Mouse (Mus musculus) spleen, adult 12 weeks (tissue): Measurements from ENCODE around the gene Zfp958.
"Not testable (repeated sequence)": the region's sequence is repeated elsewhere in the genome, so short reads cannot be mapped to it uniquely, and the experiment has no call there.

Experiments
- DNase-seq: peaks from one replicate; pipeline ENCODE4 v3.0.0; 2022; ENCODE audit warnings: low spot score

Gene Zfp958

DNA sequence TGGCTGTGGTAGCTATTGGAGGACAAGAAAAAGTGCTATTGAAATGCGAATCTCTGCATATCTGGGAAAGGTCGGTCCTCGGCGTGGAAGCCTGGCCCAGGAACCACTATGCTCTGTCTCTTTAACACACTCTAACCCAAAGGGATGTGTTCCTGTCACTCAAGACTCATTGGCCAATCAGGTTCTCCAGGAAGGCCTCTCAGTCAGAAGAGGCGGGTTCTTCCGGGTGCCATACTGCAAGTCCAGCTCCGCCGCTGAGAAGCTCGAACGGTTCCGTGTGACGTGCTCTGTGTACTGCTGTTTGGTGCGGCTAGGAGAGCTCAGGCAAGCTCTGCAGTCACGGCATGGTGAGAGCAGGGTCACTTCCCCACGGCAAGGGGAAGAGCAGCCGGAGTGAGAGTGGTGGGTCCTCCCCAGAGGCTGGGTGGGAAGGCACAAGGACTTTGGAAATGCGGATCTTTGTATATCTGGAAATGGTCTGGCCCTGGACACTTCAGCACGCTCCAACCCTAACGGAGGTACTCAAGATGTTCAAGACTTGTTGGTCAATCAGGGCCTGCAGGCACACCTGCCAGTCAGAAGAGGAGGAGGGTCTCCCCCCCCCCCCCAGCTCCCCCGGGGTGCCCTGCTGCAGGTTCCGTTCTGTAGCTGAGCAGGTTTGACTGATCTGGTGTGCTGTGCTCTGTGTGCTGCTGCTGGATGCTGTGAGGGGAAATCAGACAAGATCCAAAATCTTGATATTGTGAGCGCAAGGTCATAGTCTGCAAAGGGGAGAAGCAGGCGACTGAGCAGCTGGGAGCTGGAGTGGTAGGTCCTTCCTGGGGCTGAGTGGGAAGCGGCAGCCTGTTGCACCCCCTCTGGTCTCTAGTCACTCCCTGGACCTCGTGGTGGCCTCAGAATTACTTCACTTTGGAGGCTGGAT lies at the start of gene Zfp958:
Gene Zfp958, plus strand, starts transcription at position 236 of the 922 bp plus-strand sequence.
- peak; percentile 81 for DNase-seq

DNA sequence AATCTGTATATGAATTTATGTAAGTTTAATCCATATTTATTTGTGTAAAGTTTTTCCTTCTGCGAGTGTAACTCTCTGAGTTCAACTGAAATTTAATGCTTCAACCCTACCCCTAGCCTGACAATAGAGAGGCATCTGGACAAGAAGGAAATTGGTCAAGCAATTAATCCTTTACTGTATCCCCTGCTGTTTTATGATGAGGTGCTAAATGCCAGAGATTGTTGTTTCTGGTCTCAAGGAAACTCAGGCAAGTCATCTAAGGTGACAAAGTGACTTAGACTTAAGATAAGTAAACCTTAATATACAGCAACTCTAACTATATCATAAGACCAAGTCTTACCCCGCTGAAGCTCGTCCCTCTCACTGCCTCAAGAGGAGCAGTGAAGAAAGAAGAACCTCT lies 31.0 kb upstream of the Zfp958 start:
- no peak for DNase-seq

DNA sequence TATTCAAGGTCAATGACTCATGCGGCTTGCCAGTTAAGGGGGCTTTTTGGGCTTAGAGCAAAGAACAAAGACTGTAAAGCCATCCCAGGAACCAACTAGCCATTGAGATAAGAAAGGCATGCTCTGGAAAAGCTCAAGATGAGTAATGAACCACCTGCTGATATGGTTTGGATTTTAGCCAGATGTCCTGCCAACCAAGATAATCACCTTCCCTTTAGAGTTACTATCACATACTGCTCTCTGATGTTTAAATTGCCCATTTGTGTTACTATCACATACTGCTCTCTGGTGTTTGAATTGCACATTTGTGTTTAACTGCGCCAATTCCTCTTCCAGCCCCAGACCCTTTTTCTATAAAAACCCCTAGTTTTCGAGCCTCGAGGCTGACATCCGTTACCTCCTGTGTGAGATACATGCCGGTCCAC lies 30.2 kb upstream of the Zfp958 start:
- DNase-seq, result no peak

DNA sequence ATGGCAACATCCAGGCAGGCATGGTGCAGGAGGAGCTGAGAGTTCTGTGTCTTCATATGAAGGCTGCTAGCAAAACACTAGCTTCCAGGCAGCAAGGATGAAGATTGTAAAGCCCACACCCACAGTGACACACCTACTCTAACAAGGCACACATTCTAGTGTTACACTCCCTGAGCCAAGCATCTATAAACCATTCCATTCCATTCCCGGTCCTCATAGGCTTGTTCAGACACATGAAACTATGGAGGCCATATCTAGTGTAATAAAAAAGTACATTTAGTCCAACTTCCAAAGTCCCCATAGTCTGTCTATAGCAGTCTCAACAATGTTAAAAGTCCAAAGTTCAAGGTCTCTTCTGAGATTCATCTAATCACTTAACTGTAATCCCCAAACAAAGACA lies 28.3 kb upstream of the Zfp958 start:
- no peak for DNase-seq

DNA sequence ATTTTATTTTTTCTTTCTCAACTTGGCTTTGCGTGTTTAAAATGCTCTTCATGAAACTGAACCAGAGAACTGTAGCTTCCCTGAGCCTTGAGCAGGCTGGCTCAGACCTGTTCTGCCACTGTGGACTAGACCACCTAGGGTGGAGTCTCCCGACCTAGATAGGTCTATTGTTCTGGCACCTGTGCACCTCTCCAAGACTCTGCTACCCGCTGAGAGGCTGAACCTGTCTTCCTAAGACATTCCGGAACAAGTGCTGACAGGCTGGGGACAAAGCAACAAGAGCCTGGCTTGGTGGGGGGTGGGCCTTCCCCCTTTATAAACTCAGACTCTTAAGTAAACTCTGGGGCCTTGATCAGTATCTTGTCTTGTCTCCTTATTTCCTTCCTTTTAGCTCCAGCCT lies 26.6 kb upstream of the Zfp958 start:
- no peak for DNase-seq

DNA sequence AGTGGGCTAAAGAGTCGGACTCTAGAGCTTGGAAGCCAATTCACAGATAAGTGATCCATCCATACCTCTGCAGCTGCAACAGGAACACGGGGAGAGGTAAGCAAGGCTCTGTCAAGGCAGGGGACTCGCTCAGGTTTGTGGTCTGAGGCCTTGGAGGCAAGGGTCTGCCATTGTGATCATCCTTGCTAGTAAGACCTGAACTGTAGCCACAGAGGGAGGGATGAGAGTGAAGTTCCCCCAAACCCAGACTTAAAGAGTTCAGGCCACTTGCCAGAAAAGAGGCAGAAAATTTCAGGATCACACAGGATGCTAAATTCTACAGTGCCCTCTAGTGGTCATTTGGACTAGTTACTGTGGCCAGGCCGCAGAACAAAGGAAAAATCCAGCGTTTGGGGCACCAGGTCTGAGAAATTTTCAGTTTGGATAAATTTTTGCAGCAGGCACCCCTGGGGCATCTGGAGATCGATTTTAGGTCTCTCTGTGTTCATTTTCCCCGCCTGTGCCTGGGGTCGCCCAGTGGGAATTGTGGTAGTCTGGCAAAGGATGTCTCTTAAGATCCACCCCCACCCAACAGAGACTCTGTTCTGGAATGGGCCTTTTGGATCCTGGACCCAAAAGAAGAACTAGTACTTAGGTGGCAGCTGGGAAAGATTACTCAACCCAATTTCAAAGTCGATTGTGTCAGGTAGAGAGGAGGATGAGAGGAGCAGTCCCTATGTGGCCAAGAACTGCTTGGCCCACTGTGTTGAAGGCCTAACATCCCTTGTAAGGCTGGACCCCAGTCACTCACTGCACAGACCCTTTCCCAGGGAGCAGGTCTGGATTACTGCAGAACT lies 24.6 kb upstream of the Zfp958 start:
- DNase-seq, result no peak

DNA sequence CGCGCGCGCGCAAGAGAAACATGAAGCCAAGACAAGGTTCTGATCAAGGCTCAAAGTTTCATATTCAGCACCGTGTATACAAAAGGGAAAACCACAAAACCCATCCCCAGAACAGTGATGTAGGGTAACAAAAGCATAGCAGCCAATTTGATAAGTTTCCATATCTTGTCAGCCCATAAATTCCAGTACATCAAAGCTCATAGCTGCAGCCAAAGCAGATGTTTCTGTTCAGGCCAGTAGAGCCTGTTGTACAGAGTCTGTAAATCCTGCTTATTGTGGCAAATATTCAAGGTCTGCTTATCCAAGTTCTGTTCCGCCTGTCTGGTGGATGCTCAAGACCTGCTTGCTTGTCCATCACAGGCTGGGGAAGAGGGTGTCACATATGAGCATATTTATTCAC lies 4.1 kb upstream of the Zfp958 start:
- no peak for DNase-seq

DNA sequence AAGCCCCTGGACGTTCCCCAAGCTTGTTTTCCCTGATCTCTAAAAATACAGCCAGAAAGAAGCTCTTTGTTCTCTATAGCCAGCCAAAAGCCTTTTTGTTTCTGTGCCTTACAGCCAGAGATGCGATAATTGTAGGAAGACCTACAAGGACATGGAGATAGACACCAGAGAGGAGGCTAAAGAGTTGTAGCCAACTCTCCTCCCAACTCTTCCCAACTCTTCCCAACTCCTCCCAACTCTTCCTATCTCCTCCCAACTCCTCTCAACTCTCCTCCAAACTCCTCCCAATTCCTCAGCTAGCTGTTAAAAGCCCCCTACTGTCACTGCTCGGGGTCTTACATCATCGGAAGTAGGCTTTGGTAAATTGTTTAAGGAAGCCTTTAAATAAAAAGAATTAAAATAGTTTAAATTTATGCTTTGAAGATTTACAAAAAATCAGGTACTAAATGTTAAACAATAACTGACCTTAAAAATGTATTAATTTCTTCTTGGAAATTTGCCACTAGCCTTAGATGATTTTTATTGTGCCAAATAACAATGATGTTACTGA lies 1.3 kb upstream of the Zfp958 start:
- DNase-seq, result not testable (repeated sequence)

DNA sequence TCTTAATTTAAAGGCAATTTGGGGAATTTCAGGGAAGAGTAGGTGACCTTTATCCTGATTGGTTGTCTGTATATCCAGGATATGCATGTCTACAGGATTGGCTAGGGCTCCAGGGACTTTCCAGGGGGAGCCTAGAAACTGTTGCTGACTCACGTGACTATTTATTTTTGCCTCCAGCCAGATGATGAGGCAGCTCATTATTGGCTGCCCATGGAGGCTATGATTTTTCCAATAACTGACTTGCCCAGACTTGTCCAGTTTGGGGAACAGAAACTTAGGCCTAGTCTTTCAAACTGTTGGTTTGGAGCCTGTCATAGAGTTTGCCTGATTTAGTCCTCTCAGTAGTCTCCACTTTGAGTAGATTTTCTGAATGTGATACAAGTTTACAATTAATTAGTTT lies 14.4 kb downstream of the Zfp958 start:
- no peak for DNase-seq

DNA sequence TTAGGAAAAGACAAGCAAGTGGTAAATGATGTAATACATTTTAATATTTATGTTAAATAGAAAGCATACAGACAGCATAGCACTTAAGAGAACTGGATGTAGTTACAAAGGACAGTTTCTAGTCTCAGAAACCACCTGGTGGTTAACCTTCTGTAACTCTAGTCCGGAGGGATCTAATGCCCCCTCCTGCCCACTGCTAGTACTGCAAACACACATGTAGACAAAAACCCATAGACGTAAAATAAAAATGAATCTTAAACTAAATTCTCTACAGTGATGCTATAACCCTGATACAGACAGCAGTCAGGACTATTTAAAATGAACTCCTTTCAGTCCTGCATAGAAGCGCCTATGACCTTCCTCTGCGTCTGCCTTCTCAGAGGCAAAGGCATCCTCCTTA lies 24.1 kb downstream of the Zfp958 start:
- no peak for DNase-seq

DNA sequence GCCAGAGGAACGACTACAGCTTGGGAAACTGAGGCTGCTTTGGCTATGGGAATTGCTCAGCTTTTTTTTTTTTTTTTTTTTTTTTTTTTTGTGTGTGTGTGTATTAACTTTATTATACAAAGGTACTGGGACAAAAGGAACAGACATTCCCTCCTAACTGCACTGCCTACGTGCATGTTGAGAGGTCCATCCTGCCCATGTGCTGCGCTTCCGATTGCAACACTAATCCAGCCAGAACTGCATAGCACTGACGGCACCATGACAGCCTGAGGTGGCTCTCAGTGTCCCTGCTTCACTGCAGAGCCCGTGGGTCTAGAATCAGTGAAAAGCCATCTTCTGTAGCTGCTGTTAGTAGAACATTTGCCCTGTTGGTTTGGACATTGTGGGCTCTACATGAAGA lies 30.0 kb downstream of the Zfp958 start:
- not testable (repeated sequence) for DNase-seq

DNA sequence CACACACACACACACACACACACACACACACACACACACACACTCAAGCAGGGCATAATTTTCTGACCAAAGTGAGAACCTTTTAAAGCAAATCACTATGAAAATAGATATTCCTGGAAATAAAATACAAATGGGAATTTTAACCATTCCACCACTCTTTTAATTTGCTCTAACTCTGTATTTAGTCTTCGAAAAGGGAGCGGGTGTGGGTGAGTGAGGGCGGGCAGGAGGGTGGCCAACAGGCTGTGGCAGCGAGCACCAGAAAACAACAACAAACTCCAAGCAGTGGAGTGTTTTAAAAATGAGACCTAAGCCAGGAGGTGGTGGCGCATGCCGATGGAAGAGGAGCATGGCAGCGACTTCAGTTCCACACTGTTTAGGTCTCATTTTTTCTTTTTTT lies 43.6 kb downstream of the Zfp958 start:
- no peak for DNase-seq

DNA sequence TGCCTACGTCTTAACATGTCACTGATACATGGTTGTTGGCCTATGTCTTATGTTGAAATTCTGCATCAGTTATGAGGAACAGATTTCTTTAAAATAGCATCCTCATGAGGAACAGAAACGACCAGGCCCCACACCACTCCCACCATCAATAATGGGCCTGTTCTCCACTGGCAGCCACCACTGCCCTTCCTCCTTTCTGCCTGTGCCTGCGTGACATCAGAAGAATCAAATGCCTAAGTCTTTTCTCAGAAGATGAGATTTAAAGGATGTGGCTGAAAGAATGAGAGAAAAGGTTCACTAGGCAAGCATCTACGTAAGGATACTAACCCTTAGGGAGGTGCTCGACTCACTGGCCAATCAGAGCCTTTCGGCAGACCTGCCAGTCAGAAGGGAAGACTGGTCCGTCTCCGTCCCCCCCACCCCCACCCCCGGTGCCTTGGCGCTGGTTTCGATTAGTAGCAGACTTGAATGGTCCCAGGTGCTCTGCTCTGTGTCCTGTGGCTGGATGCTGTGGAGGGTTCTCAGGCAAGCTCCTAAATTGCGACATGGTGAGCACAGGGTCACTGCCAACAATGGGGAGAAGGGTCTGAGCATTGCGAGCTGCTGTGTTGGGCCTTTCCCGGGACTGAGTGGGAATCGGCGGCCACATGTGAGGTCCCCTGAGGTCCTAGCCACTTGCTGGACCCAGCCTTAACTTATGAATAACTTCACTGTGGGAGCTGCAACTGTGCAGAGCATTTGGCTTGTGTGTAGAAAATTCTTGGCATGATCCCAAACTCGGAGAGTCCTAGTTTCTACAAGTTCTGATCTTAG lies 62.4 kb downstream of the Zfp958 start:
- no peak for DNase-seq

DNA sequence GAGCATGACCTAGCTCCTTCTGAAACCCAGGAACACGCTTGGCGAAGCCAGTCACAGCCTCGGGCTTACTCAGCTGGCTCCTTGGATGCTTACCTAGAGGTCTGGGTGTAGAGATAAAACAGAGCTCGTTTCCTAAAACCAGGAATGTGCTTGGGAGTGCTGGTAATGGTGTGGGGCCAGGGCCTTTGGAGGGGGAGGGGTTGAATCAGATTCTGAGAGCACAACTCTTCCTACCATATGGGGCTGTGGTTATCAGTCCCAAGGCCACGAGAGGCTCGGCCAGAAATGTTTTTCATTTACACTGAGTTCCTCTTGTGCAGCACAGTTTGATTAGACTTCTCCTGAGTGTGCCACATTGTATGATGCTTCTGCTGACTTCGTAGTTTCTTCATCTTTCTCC lies 63.6 kb downstream of the Zfp958 start:
- no peak for DNase-seq

DNA sequence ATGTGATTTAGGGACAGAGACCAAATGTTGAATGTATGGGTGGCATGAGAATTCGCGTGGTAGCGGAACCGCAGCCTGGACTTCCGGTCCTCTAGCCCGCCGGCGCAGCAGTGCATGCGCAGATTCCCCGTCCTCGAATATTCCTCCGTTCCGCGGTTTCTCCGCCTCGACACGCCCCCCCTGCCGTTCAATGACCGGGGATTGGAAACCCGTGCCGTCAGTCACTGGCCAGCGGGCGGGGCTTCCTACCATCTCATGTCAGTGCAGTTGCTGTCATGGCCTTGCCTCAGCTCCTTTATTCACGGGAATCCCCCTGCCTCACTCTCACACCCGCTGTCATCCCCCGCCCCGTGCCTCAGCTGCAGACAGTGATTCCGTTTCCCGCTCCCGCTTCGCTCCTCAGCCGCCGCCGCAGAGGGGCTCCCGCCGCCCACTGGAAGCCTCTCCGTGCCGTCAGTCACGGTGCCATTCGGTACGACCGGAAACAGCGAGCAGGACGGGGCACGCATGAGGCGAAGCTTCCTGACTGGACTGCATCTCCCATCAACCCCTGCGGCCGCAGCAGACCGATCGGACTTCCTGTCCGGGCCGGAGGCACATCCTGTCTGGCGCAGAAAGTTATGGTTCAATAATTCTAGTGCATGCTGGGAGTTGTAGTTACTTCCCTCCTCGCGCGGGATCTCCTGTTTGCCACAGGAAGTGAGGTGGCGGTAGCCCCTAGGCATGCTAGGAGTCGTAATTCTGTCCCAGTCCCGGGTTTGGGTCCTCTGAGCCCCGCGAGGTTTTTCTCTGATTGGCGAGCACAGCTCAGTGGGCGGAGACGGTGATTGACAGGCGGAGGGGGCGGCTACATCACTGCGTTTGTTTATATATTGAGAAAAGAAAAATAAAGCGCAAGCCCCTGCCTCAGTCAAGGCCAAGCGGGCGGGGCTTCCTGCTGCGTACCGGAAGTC lies 64.6 kb downstream of the Zfp958 start:
- DNase-seq, result peak; percentile 90

DNA sequence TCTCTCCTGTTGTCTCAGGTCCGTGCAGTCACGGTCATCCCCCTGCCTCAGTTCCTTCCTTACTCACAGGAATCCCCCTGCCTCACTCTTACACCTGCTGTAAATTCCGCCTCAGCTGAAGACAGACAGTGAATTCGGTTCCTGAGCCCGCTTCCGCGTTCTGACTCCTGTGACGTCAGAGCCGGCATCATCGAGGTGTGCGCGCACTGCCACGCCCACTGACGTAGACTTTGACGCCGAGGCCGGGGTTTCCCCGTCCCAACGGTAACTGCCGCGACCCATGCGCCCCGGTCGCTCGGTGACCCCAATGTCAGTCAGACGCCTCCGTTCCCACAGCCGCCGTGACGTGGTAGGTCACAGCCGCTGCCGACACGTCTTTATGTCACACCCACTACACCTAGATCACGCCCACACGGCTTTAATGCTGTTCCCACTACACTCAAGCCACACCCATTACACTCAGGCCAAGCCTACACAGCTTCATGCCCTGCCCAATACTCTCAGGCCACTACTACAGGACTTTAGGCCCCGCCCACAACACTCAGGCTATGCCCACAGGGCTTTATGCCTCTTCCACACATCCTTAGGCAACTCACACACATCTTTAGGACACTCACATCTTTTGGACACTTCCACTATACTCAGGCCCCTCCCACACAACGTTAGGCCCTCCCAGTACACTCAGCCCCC lies 65.4 kb downstream of the Zfp958 start:
- no peak for DNase-seq

DNA sequence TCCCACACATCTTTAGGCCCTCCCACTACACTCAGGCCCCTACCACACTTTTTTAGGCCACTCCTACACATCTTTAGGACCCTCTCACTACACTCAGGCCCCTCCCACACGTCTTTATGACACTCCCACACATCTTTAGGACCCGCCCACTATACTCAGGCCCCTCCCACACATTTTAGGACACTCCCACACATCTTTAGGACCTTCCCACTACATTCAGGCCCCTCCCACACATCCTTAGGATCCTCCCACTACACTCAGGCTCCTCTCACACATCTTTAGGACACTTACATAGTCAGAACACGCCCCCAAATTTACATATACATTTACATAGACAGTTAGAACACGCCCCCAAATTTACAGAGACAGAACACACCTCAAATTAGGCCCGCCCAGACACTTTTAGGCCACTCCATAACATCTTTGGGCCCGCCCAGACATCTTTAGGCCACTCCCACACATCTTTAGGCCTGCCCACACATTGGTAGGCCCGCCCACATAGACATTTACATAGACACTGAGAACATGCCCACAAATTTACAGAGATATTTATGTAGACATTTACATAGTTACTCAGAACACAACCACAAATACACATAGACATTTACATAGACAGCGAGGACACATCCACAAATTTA lies 66.1 kb downstream of the Zfp958 start:
- no peak for DNase-seq

DNA sequence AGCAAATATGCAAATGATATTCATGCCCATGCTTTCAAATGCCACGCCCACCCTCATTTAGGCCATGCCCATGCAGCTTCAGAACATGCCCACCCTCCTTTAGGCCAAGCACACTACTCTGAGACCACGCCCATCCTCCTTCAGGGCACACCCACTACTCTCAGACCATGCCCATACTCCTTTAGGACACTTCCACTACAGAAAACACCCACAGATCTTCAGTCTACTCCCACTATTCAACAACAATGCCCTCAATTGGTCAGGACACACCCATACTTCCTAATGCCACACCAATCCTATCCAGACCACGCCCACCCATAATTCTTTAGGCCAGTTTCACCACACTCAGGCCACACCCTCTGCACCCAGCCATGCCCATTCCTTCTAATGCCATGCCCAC lies 66.8 kb downstream of the Zfp958 start:
- DNase-seq, result no peak
